Mouse (Mus musculus): ENCODE data around the gene Wnk4.
"Not testable (repeated sequence)": the region's sequence is repeated elsewhere in the genome, so short reads cannot be mapped to it uniquely, and the experiment has no call there.

The Wnk4 gene

DNA sequence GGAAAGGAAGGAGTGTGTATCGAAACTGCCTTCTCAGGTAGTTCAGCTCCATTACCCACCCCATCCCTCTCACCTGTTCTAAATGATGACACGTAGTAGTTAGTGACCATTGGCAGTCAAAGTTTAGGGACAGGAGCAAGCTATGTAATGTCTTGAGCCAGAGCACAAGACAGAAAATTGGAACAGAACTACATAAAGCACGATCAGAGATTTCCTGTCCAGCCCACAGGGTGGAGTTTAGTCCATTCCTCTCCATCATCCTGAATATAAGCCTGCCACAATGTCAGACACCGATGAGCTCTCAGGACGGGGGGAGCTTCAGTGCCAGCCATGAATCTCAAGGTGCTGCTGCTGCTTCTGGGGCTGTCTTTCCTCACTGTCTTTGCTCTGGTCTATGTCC is 64.4 kb downstream of the Wnk4 start, which contains the start of gene Aoc2:
TSS of gene Aoc2 (plus strand) at position 301 of the 400 bp plus-strand sequence.
- no peak for DNase-seq

DNA sequence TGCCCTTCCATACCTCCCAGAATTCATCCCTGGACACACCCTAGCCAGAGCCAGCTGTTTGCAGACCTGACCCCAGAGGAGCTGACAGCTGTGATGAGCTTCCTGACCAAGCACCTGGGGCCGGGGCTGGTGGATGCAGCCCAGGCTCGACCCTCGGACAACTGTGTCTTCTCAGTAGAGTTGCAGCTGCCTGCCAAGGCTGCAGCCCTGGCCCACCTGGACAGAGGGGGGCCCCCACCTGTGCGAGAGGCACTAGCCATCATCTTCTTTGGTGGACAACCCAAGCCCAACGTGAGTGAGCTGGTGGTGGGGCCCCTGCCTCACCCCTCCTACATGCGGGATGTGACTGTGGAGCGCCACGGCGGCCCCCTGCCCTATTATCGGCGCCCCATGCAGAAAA is 64.8 kb downstream of the Wnk4 start:
- not testable (repeated sequence) for DNase-seq

DNA sequence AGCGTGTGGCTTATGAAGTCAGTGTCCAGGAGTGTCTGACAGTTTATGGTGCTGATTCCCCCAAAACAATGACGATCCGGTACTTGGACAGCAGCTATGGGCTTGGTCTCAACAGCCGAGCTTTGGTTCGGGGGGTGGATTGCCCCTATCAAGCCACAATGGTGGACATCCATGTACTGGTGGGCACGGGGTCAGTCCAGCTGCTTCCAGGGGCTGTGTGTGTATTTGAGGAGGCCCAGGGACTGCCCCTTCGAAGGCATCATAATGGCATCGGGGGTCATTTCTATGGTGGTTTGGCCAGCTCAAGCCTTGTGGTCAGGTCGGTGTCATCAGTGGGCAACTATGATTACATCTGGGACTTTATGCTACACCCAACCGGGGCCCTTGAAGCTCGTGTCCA is 65.8 kb downstream of the Wnk4 start:
- no peak for DNase-seq
